Mouse (Mus musculus): Measurements from ENCODE around the gene Ttc30a2. TPM values are rescaled to one million over a fixed set of nuclear protein-coding genes. Genes with fewer than 3 reads are reported as not detected.

Ttc30a2 gene
- polyA plus RNA-seq, 1 experiment from 2014 or later: 0.15 TPM

Other genes starting within 250 kb of the Ttc30a2 start
- 18.3 and 21.8 TPM in 2 replicates for gene Agps, start 146.0 kb downstream of the Ttc30a2 start, polyA plus RNA-seq (2015; fragmentation: Nextera tagmentation; extraction: Ambion mirVana)
- gene Ttc30b, start 39.6 kb downstream of the Ttc30a2 start, polyA plus RNA-seq (2015; fragmentation: Nextera tagmentation; extraction: Ambion mirVana): 8.2 and 8.3 TPM in 2 replicates
- gene Ttc30a1, start 3.8 kb upstream of the Ttc30a2 start, polyA plus RNA-seq (2015; fragmentation: Nextera tagmentation; extraction: Ambion mirVana): 5.1 and 5.2 TPM in 2 replicates

Measured in intestine, embryonic 16.5 days (tissue).